Mouse (Mus musculus) heart, postnatal 14 days (tissue): Measurements from ENCODE around the gene Tcp1. TPM values are rescaled to one million over a fixed set of nuclear protein-coding genes. Genes with fewer than 3 reads are reported as not detected.
"Not testable (repeated sequence)": the region's sequence is repeated elsewhere in the genome, so short reads cannot be mapped to it uniquely, and the experiment has no call there.

Experiments
- DNase-seq, 2 experiments: peaks; one replicate each; pipeline ENCODE4 v3.0.0; 2021 to 2022
- intact Hi-C: fragments of 180-260 bp; cut with DNase I; formaldehyde crosslinking; loops from one replicate; pipeline ENCODE4 v1.15.1; 2025
- total RNA-seq, 2 experiments: library from RNA; stranded (reverse); gene quantifications; 2 replicates each; pipeline ENCODE4 v1.2.3; 2021

The Tcp1 gene
- total RNA-seq, 2 experiments from 2014 or later = 171 to 198 TPM

DNA sequence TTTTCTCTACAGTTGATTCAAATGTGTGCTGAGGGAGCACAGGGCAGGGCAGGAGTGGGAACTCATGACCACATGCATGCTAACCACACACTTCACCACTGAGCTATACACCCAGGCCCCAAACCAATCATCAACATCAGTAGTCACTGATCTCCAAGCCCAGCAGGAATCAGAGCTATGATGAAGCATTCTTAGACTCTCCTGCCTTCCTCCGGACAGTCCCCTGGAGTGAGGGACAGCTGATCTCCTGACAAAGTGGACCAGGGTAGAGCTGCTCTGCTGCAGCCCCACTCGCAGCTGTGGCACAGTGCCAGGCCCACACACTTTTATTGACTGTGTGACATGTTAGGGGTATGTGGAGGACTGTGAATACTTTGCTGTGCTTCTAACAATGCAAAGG, 43.9 kb downstream of the Tcp1 start:
- DNase-seq, intact Hi-C loops: not testable (repeated sequence)

DNA sequence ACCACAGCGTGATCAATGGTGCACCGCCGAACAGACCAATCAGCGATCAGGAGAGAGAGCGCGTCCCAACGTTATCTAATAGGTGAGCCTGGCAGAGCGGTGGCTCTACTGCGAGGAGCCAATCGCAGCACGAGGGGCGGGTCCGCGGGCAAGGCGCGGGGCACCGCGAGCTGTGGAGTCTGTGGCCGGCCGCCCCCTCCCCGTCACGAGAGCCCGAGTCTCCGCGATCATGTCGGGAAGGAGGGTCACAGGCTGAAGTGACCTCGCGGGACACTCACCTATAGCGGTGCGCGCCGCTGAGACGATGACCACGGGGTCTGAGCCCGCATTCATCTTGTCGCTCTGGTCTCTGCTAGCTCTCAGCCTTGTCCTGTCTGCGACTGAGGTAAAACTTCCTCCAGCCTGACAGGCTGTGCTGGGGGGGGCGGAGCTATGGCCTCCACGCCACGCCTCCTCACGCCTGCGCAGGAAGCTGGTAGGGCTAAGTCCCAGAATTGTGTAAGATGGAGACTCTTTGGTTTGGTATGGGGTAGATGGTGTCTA, 44.9 kb downstream of the Tcp1 start, which contains the start of gene Acat2:
TSS of gene Acat2 (minus strand) at position 417 of the 543 bp plus-strand sequence.
- peak; percentile 90 to 94 for DNase-seq

DNA sequence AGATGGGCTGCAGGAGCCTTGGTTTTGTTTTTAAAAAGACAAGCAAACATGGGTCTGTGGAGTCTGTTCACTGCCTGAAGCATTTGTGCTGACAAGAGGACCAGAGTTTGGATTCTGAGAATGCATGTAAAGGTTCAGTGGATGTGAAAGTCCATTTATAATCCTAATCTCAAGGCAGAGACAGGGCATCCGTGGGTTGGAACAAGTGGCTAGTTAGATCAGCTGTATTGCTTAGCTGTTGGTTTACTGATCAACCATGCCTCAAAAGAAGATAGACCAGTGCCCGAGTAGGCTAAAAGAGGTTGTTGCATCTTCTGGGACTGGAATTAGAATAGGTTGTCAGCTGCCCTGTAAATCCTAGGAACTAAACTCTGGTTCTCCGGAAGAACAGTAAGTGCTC, 48.0 kb downstream of the Tcp1 start:
- no peak for DNase-seq
- intact Hi-C loops = no loop called here

More for the DNA sequence above, 44.9 kb downstream of the Tcp1 start, which contains the start of gene Acat2:
- intact Hi-C loops = no loop called here

DNA sequence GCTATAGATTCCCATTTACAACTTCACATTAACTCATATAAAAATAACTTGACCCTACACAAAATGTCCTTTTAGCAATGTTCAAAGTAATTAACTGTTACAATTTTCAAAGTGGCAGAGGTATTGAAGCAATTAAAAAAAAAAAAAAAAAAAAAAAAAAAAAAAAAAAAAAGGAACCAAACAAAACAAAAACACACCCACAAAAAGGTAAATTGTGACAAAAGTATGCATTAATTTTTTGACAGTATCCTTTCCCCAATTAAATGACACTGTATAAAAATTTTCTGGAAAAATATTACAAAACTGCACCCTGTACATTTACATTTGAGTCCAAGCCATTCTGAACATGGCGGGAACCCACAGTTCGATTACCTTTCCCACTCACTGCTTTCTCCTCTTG, 51.7 kb downstream of the Tcp1 start:
- intact Hi-C loops = no loop called here
- no peak for DNase-seq

DNA sequence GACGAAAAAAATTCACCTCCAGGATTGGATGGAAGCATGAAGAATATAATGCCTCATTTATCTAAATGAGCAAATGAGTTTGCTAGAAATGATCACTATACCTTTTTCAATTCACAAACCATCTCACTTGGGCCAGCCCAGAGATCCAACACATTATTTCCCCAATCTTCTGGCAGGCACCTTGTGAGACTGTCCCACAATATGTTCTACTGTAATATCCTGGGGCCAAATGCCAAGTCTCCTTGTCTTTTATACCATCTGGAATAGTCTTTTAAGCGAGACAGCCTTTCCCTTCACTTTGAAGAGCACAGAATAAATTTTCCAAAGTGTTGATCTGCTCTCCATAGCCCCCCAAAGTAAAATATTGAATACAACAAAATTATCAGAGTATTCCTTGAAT, 58.4 kb downstream of the Tcp1 start:
- DNase-seq = no peak
- intact Hi-C loops = no loop called here

Other genes with a start within 250 kb of the Tcp1 start
- 1 to 10 TPM; 6.5 to 9.0 TPM for gene Slc22a1, start 239.9 kb upstream of the Tcp1 start, total RNA-seq
- 100 to 1,000 TPM; 131 to 132 TPM for gene Igf2r, start 146.0 kb upstream of the Tcp1 start, total RNA-seq
- gene Mas1, start 47.6 kb upstream of the Tcp1 start, total RNA-seq = 1 to 10 TPM in 1 of 2 experiments, under 1 TPM in 1; 0.48 to 1.1 TPM
- gene Mrgprh, start 39.7 kb upstream of the Tcp1 start, total RNA-seq = 1 to 10 TPM; 3.6 to 4.1 TPM
- 1 to 10 TPM; 1.1 to 1.2 TPM for gene Pnldc1, start 5.5 kb upstream of the Tcp1 start, total RNA-seq
- 100 to 1,000 TPM; 145 to 161 TPM for gene Mrpl18, start 644 bp downstream of the Tcp1 start, total RNA-seq
- gene Acat3, start 24.9 kb downstream of the Tcp1 start, total RNA-seq = under 1 TPM; 0.29 to 0.31 TPM
- 1 to 10 TPM; 8.2 to 9.6 TPM for gene Acat2, start 45.0 kb downstream of the Tcp1 start, total RNA-seq
- gene Wtap, start 78.5 kb downstream of the Tcp1 start, total RNA-seq = 10 to 100 TPM; 38.8 to 41.1 TPM
- 100 to 1,000 TPM; 905 to 941 TPM for gene Sod2, start 91.1 kb downstream of the Tcp1 start, total RNA-seq
- under 1 TPM; 0.31 to 0.44 TPM for gene Gpr31b, start 136.6 kb downstream of the Tcp1 start, total RNA-seq
- gene Tcp10b, start 145.4 kb downstream of the Tcp1 start, total RNA-seq = not detected
- not detected for gene Unc93a, start 216.1 kb downstream of the Tcp1 start, total RNA-seq